Comparison of ENCODE assay signal across 8 mouse cellular contexts in genomic region chr13:59453045-59453444, GRCm38 (mm10).
DNase-seq lines count a peak whose midpoint lies in the region; ATAC-seq lines count a peak whose summit lies in the region.

No protein-coding gene starts in this region.

- no peak overlapping the region for H3K4me3 ChIP-seq in hindbrain, embryonic 11.5 days (ENCODE audit: low read depth, low read length)
- no peak overlapping the region for H3K4me3 ChIP-seq in hindbrain, embryonic 12.5 days
- H3K4me3 ChIP-seq in kidney, embryonic 16.5 days (ENCODE audit: low read length): no peak overlapping the region

- no peak overlapping the region for H3K27ac ChIP-seq in hindbrain, embryonic 11.5 days (ENCODE audit: low read depth, low read length)
- no peak overlapping the region for H3K27ac ChIP-seq in hindbrain, embryonic 12.5 days
- peak overlapping the region; percentile 52; the same call in 1 of the 2 replicates for H3K27ac ChIP-seq in kidney, embryonic 16.5 days (ENCODE audit: low read length)

- DNase-seq in hindbrain, embryonic 11.5 days (ENCODE audit: low spot score): peak; percentile 14
- DNase-seq in embryo, embryonic 9.5 days (ENCODE audit: extremely low spot score): peak; percentile 53
- peak; percentile 73 for DNase-seq in lung, postnatal 36 days
- DNase-seq in spleen, postnatal 36 days (ENCODE audit: low spot score in 2 of 2): no peak
- DNase-seq in layer of hippocampus, adult 18-20 months (ENCODE audit: low spot score in 2 of 2): no peak

- H3K4me1 ChIP-seq in hindbrain, embryonic 11.5 days (replicated peaks; ENCODE audit: control insufficient read depth, insufficient read depth, low read length): no peaks in the 10 kb centered on the region
- peaks cover 10% of the 10 kb centered on the region for H3K4me1 ChIP-seq in hindbrain, embryonic 12.5 days
- peaks cover 10% of the 10 kb centered on the region for H3K4me1 ChIP-seq in kidney, embryonic 16.5 days (ENCODE audit: insufficient read depth, low read length)

- no peaks in the 10 kb centered on the region for H3K27me3 ChIP-seq in hindbrain, embryonic 11.5 days (ENCODE audit: control insufficient read depth, insufficient read depth, low read length)
- no peaks in the 10 kb centered on the region for H3K27me3 ChIP-seq in hindbrain, embryonic 12.5 days
- no peaks in the 10 kb centered on the region for H3K27me3 ChIP-seq in kidney, embryonic 16.5 days (ENCODE audit: insufficient read depth, low read length)

- WGBS in hindbrain, embryonic 11.5 days: 62% methylated on average over 2 of the region's 2 CpGs
- WGBS in hindbrain, embryonic 12.5 days: 62% methylated on average over 2 of the region's 2 CpGs
- 30% methylated on average over 2 of the region's 2 CpGs for WGBS in kidney, embryonic 16.5 days

- no peak overlapping the region for H3K4me2 ChIP-seq in hindbrain, embryonic 11.5 days (replicated peaks; ENCODE audit: low read depth, low read length)
- H3K4me2 ChIP-seq in hindbrain, embryonic 12.5 days (replicated peaks): no peak overlapping the region
- H3K4me2 ChIP-seq in kidney, embryonic 16.5 days (replicated peaks; ENCODE audit: low read depth, low read length): no peak overlapping the region

- H3K36me3 ChIP-seq in hindbrain, embryonic 11.5 days (ENCODE audit: control insufficient read depth, insufficient read depth, low read length): no peaks in the 10 kb centered on the region
- H3K36me3 ChIP-seq in hindbrain, embryonic 12.5 days: no peaks in the 10 kb centered on the region
- H3K36me3 ChIP-seq in kidney, embryonic 16.5 days (ENCODE audit: insufficient read depth, low read length): no peaks in the 10 kb centered on the region

- no peaks in the 10 kb centered on the region for H3K9me3 ChIP-seq in hindbrain, embryonic 11.5 days (ENCODE audit: control insufficient read depth, low read length)
- H3K9me3 ChIP-seq in hindbrain, embryonic 12.5 days (replicated peaks): no peaks in the 10 kb centered on the region
- no peaks in the 10 kb centered on the region for H3K9me3 ChIP-seq in kidney, embryonic 16.5 days (ENCODE audit: low read length)

- H3K9ac ChIP-seq in hindbrain, embryonic 11.5 days (ENCODE audit: low read depth, low read length): no peak overlapping the region
- H3K9ac ChIP-seq in hindbrain, embryonic 12.5 days: no peak overlapping the region
- no peak overlapping the region for H3K9ac ChIP-seq in kidney, embryonic 16.5 days (replicated peaks; ENCODE audit: low read length)

- no peak for ATAC-seq in hindbrain, embryonic 11.5 days (ENCODE audit: low FRiP score)
- no peak for ATAC-seq in hindbrain, embryonic 12.5 days (ENCODE audit: low FRiP score)
- peak; percentile 76; the same call in 1 of the 2 replicates for ATAC-seq in kidney, embryonic 16.5 days (ENCODE audit: low FRiP score, low TSS enrichment)
- no peak for ATAC-seq in megakaryocyte progenitor cell, adult 5-6 weeks (replicated peaks; ENCODE audit: poor library complexity)

Comparison
In these comparisons a context has a peak if more than half of its experiments do, and no peak if none do; other contexts are left out.
1. DNase-seq: peak in hindbrain, embryonic 11.5 days (single experiment), embryo, embryonic 9.5 days (single experiment) and lung, postnatal 36 days (single experiment); none in spleen, postnatal 36 days (0 of 2) and layer of hippocampus, adult 18-20 months (0 of 2).